Mouse (Mus musculus) stomach, embryonic 14.5 days (tissue): ENCODE results near the gene Spop. TPM values are rescaled to one million over a fixed set of nuclear protein-coding genes. Genes with fewer than 3 reads are reported as not detected.

Experiments used
- ATAC-seq: fragments of 200-750 bp; cut with Nextera tagmentation; 2 replicates; pipeline ENCODE4 v1.8.0; 2017; ENCODE audit warnings: low read depth, moderate TSS enrichment; ENCODE audit not compliant: insufficient number of reproducible peaks, insufficient read depth, low FRiP score
- H3K27ac ChIP-seq: fragments of 300-500 bp; sonication (generic); 2 replicates; pipeline ENCODE4 v1.5.1; 2014; ENCODE audit warnings: mild to moderate bottlenecking, low read length, moderate library complexity, mixed read lengths
- H3K27me3 ChIP-seq: fragments of 300-500 bp; sonication (generic); 2 replicates; pipeline ENCODE4 v1.6.1; 2014; ENCODE audit warnings: low read length, control low read depth, mixed read lengths; ENCODE audit not compliant: control insufficient read depth, insufficient read depth
- H3K36me3 ChIP-seq: fragments of 300-500 bp; sonication (generic); 2 replicates; pipeline ENCODE4 v1.6.1; 2014; ENCODE audit warnings: mild to moderate bottlenecking, control low read depth, low read length, moderate library complexity, mixed read lengths; ENCODE audit not compliant: control insufficient read depth, insufficient read depth
- H3K4me1 ChIP-seq: fragments of 300-500 bp; sonication (generic); 2 replicates; pipeline ENCODE4 v1.6.1; 2014; ENCODE audit warnings: low read length, control low read depth, mixed read lengths; ENCODE audit not compliant: control insufficient read depth, insufficient read depth
- H3K4me2 ChIP-seq: fragments of 300-500 bp; sonication (generic); replicated peaks from 2 replicates; pipeline ENCODE4 v1.6.1; 2014; ENCODE audit warnings: low read depth, low read length, control low read depth
- H3K4me3 ChIP-seq: fragments of 300-500 bp; sonication (generic); 2 replicates; pipeline ENCODE4 v1.5.1; 2014; ENCODE audit warnings: low read depth, low read length, control low read depth
- H3K9ac ChIP-seq: fragments of 300-500 bp; sonication (generic); replicated peaks from 2 replicates; pipeline ENCODE4 v1.6.1; 2014; ENCODE audit warnings: low read depth, mild to moderate bottlenecking, control low read depth, low read length, moderate library complexity, mixed read lengths
- H3K9me3 ChIP-seq: fragments of 300-500 bp; sonication (generic); 2 replicates; pipeline ENCODE4 v1.6.1; 2016; ENCODE audit warnings: low read depth, low read length, control low read depth; ENCODE audit not compliant: control insufficient read depth
- WGBS: fragments of 180-500 bp; shearing (Covaris S2); extraction: QIAGEN DNeasy Blood & Tissue Kit; methylation state at CpG from one replicate; pipeline ENCODE4 v1.1.7; 2014; 5-methylcytosine and 5-hydroxymethylcytosine counted together
- polyA plus RNA-seq: library from polyadenylated mRNA; unstranded; fragments of >200 nt; fragmentation: Nextera tagmentation; extraction: Ambion mirVana; gene quantifications from 2 replicates; pipeline ENCODE4 v1.2.1, GENCODE M21; 2014

Gene Spop
- polyA plus RNA-seq, 1 experiment from 2014 or later, result 105 TPM

GRCm38 (mm10) chr11:95508211-95508926 is 94.5 kb downstream of the Spop start:
- Histone ChIP-seq H3K9ac (no peak overlapping the region), H3K4me3 (no peak overlapping the region), H3K4me2 (peak overlapping the region; percentile 14), H3K9me3 (no peaks in the 10 kb centered on the region), H3K36me3 (no peaks in the 10 kb centered on the region), H3K27ac (no peak overlapping the region), H3K4me1 (peaks cover 11% of the 10 kb centered on the region; the same call in 1 of the 2 replicates), H3K27me3 (0 out of 2 replicates have a peak, but pooled peaks cover 9% of the 10 kb centered on the region)
- WGBS, result 35% methylated on average over 13 of the region's 13 CpGs
- ATAC-seq, result 0 out of 2 replicates have a peak, but pooled peaks have one; percentile 15

GRCm38 (mm10) chr11:95509126-95509717 is 95.3 kb downstream of the Spop start:
- no peak overlapping the region for H3K4me2 ChIP-seq
- no peak for ATAC-seq

GRCm38 (mm10) chr11:95510631-95511030 is 96.8 kb downstream of the Spop start:
- no peaks in the 10 kb centered on the region for H3K9me3 ChIP-seq
- no peak overlapping the region for H3K27ac ChIP-seq
- H3K4me1 ChIP-seq, result peaks cover 18% of the 10 kb centered on the region; the same call in 1 of the 2 replicates
- H3K4me2 ChIP-seq, result no peak overlapping the region
- H3K27me3 ChIP-seq, result peaks cover 17% of the 10 kb centered on the region; the same call in 1 of the 2 replicates
- ATAC-seq, result no peak
- no peak overlapping the region for H3K9ac ChIP-seq
- H3K36me3 ChIP-seq, result no peaks in the 10 kb centered on the region
- 86% methylated on average over 12 of the region's 12 CpGs for WGBS
- H3K4me3 ChIP-seq, result no peak overlapping the region

More at GRCm38 (mm10) chr11:95509126-95509717, 95.3 kb downstream of the Spop start:
- Histone ChIP-seq H3K27ac (no peak overlapping the region), H3K27me3 (peaks cover 14% of the 10 kb centered on the region; the same call in 1 of the 2 replicates), H3K9ac (no peak overlapping the region), H3K4me3 (no peak overlapping the region), H3K9me3 (no peaks in the 10 kb centered on the region), H3K36me3 (no peaks in the 10 kb centered on the region), H3K4me1 (peaks cover 11% of the 10 kb centered on the region; the same call in 1 of the 2 replicates)
- 73% methylated on average over 6 of the region's 6 CpGs for WGBS

GRCm38 (mm10) chr11:95511919-95512318 is 98.0 kb downstream of the Spop start:
- no peaks in the 10 kb centered on the region for H3K36me3 ChIP-seq
- H3K4me2 ChIP-seq, result no peak overlapping the region
- H3K4me3 ChIP-seq, result no peak overlapping the region
- WGBS, result 91% methylated on average over 1 of the region's 1 CpGs
- no peak overlapping the region for H3K9ac ChIP-seq
- no peaks in the 10 kb centered on the region for H3K9me3 ChIP-seq
- peaks cover 18% of the 10 kb centered on the region; the same call in 1 of the 2 replicates for H3K4me1 ChIP-seq
- no peak overlapping the region for H3K27ac ChIP-seq
- no peak for ATAC-seq
- peaks cover 17% of the 10 kb centered on the region; the same call in 1 of the 2 replicates for H3K27me3 ChIP-seq

GRCm38 (mm10) chr11:95512383-95512782 is 98.5 kb downstream of the Spop start:
- H3K27me3 ChIP-seq, result peaks cover 17% of the 10 kb centered on the region; the same call in 1 of the 2 replicates
- no peak overlapping the region for H3K4me2 ChIP-seq
- ATAC-seq, result no peak
- H3K9ac ChIP-seq, result no peak overlapping the region
- H3K4me1 ChIP-seq, result peaks cover 18% of the 10 kb centered on the region; the same call in 1 of the 2 replicates
- H3K4me3 ChIP-seq, result no peak overlapping the region
- H3K27ac ChIP-seq, result no peak overlapping the region
- no peaks in the 10 kb centered on the region for H3K9me3 ChIP-seq
- no peaks in the 10 kb centered on the region for H3K36me3 ChIP-seq
- 76% methylated on average over 6 of the region's 6 CpGs for WGBS

- Histone ChIP-seq H3K9me3 (no peaks in the 10 kb centered on the region), H3K9ac (peak overlapping the region; percentile 30; the same call in 1 of the 2 replicates), H3K27ac (no peak overlapping the region), H3K4me2 (peak overlapping the region; percentile 95), H3K27me3 (peaks cover 17% of the 10 kb centered on the region; the same call in 1 of the 2 replicates), H3K4me1 (peaks cover 12% of the 10 kb centered on the region; the same call in 1 of the 2 replicates), H3K4me3 (peak overlapping the region; percentile 55), H3K36me3 (no peaks in the 10 kb centered on the region)
- WGBS, result under 1% methylated on average over 64 of the region's 66 CpGs
- no peak for ATAC-seq
Measured at GRCm38 (mm10) chr11:95513461-95514297, 99.8 kb downstream of the Spop start.

GRCm38 (mm10) chr11:95514298-95514861 is 100.5 kb downstream of the Spop start, which contains the start of gene Nxph3:
Gene Nxph3, minus strand, starts transcription at chr11:95514570.
- peak within 1 kb of the TSS; percentile 30; the same call in 1 of the 2 replicates for H3K9ac ChIP-seq
- WGBS, result 2% methylated on average over 65 of the region's 66 CpGs
- H3K27ac ChIP-seq, result peak within 1 kb of the TSS; percentile 52; the same call in 1 of the 2 replicates
- H3K4me1 ChIP-seq, result peaks cover 9% of the 10 kb centered on the region; the same call in 1 of the 2 replicates
- H3K27me3 ChIP-seq, result peaks cover 17% of the 10 kb centered on the region; the same call in 1 of the 2 replicates
- no peaks in the 10 kb centered on the region for H3K36me3 ChIP-seq
- peak within 1 kb of the TSS; percentile 95 for H3K4me2 ChIP-seq
- peak; percentile 47 for ATAC-seq
- peak within 1 kb of the TSS; percentile 55 for H3K4me3 ChIP-seq
- no peaks in the 10 kb centered on the region for H3K9me3 ChIP-seq
